Mouse (Mus musculus) neural tube, embryonic 13.5 days (tissue): ENCODE data around the gene Slc4a1. TPM values are rescaled to one million over a fixed set of nuclear protein-coding genes. Genes with fewer than 3 reads are reported as not detected.
A peak's percentile ranks its signal among the peaks of the same experiment; 100 is the strongest.

ENCODE experiments used
- ATAC-seq: fragments of 200-750 bp; cut with Nextera tagmentation; 2 replicates; pipeline ENCODE4 v1.8.0; 2017; ENCODE audit warnings: low read depth, mild to moderate bottlenecking, moderate TSS enrichment, moderate library complexity
- H3K27ac ChIP-seq: fragments of 300-500 bp; sonication (generic); replicated peaks from 2 replicates; pipeline ENCODE4 v1.5.1; 2015; ENCODE audit warnings: moderate library complexity, mild to moderate bottlenecking, inconsistent platforms
- H3K27me3 ChIP-seq: fragments of 300-500 bp; sonication (generic); 2 replicates; pipeline ENCODE4 v1.6.1; 2015; ENCODE audit warnings: mild to moderate bottlenecking, inconsistent platforms
- H3K36me3 ChIP-seq: fragments of 300-500 bp; sonication (generic); 2 replicates; pipeline ENCODE4 v1.6.1; 2015; ENCODE audit warnings: mild to moderate bottlenecking, inconsistent platforms
- H3K4me1 ChIP-seq: fragments of 300-500 bp; sonication (generic); replicated peaks from 2 replicates; pipeline ENCODE4 v1.6.1; 2015; ENCODE audit warnings: inconsistent platforms
- H3K4me2 ChIP-seq: fragments of 300-500 bp; sonication (generic); 2 replicates; pipeline ENCODE4 v1.6.1; 2015; ENCODE audit warnings: inconsistent platforms, mild to moderate bottlenecking, moderate library complexity
- H3K4me3 ChIP-seq: fragments of 300-500 bp; sonication (generic); 2 replicates; pipeline ENCODE4 v1.5.1; 2015; ENCODE audit warnings: mild to moderate bottlenecking, inconsistent platforms
- H3K9ac ChIP-seq: fragments of 300-500 bp; sonication (generic); 2 replicates; pipeline ENCODE4 v1.6.1; 2015; ENCODE audit warnings: moderate library complexity, mild to moderate bottlenecking, inconsistent platforms
- H3K9me3 ChIP-seq: fragments of 300-500 bp; sonication (generic); 2 replicates; pipeline ENCODE4 v1.6.1; 2016; ENCODE audit warnings: inconsistent platforms
- WGBS: fragments of 180-500 bp; shearing (Covaris S2); methylation state at CpG from one replicate; pipeline ENCODE4 v1.1.7; 2015; 5-methylcytosine and 5-hydroxymethylcytosine counted together
- polyA plus RNA-seq: library from polyadenylated mRNA; unstranded; fragments of >200 nt; fragmentation: Nextera tagmentation; extraction: Ambion mirVana; gene quantifications from 2 replicates; pipeline ENCODE4 v1.2.1, GENCODE M21; 2015

Slc4a1 gene
- polyA plus RNA-seq, 1 experiment from 2014 or later, result 4.2 TPM

DNA sequence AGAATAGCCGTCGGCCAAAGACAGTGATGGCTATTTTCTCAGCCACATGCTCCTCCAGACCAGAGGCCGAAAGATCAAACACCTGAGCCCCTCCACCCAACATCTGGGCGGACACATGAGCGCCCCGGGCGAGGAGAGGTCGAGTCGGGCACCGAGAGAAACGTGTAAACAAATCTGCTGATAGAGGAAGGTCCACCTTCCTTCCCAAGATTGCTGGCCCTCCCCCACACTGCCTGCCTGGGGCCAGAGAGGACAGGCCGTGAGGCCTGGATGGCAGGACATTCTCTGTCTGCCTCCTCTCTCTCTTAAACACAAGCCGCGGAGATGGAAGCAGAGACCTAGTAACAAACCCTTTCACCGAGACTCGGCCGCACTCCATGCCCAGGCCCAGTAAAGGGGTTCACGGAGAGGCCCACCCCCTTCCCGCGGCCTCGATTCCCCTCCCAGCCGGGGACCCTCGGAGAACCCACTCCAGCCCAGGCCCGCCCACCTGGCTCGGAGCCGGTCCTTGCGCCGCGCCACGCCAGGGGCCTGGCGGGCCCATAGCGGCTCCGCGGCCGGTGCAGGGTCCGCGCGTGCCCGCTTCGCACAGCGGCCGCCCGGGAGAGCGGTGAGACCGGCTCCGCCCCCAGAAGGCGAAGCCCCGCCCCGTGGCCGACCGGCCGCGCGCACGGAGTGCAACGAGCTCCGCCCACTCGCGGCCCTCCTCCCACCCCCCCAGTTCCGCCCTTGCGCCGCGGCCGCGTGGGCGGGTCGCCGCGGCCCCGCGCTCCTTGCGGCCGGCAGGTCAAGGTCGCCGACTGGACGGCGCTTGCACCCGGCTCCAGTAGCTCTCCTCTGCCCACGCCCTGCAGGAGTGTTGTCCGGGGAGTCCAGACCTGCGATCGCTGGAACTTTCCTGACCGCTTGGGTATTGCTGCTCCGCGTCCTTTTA lies 41.2 kb upstream of the Slc4a1 start:
- H3K4me1 ChIP-seq, result peaks cover 51% of the 10 kb centered on the region
- WGBS, result under 1% methylated on average over 85 of the region's 85 CpGs
- ATAC-seq, result peak; percentile 56
- H3K4me2 ChIP-seq, result peak overlapping the region; percentile 95
- peak overlapping the region; percentile 90 for H3K27ac ChIP-seq
- no peaks in the 10 kb centered on the region for H3K27me3 ChIP-seq
- H3K36me3 ChIP-seq, result peaks cover 28% of the 10 kb centered on the region
- H3K9ac ChIP-seq, result peak overlapping the region; percentile 91
- H3K4me3 ChIP-seq, result peak overlapping the region; percentile 85
- H3K9me3 ChIP-seq, result no peaks in the 10 kb centered on the region

- 9% methylated on average over 3 of the region's 3 CpGs for WGBS
- Histone ChIP-seq H3K4me3 (peak overlapping the region; percentile 85), H3K9ac (peak overlapping the region; percentile 91), H3K27ac (peak overlapping the region; percentile 90), H3K4me2 (peak overlapping the region; percentile 95), H3K36me3 (peaks cover 35% of the 10 kb centered on the region), H3K27me3 (no peaks in the 10 kb centered on the region), H3K9me3 (no peaks in the 10 kb centered on the region), H3K4me1 (peaks cover 57% of the 10 kb centered on the region)
- ATAC-seq, result no peak
Measured at GRCm38 (mm10) chr11:102406401-102406800, 40.4 kb upstream of the Slc4a1 start.

- Histone ChIP-seq H3K36me3 (peaks cover 42% of the 10 kb centered on the region), H3K4me3 (peak overlapping the region; percentile 85), H3K9ac (peak overlapping the region; percentile 91), H3K27me3 (peaks cover 3% of the 10 kb centered on the region; the same call in 1 of the 2 replicates), H3K4me1 (peaks cover 61% of the 10 kb centered on the region), H3K9me3 (no peaks in the 10 kb centered on the region), H3K27ac (no peak overlapping the region), H3K4me2 (peak overlapping the region; percentile 95)
- 86% methylated on average over 11 of the region's 11 CpGs for WGBS
- no peak for ATAC-seq
Measured at GRCm38 (mm10) chr11:102405544-102406285, 39.7 kb upstream of the Slc4a1 start.

- H3K9ac ChIP-seq, result peak overlapping the region; percentile 50
Measured at GRCm38 (mm10) chr11:102404161-102405010, 38.4 kb upstream of the Slc4a1 start.

DNA sequence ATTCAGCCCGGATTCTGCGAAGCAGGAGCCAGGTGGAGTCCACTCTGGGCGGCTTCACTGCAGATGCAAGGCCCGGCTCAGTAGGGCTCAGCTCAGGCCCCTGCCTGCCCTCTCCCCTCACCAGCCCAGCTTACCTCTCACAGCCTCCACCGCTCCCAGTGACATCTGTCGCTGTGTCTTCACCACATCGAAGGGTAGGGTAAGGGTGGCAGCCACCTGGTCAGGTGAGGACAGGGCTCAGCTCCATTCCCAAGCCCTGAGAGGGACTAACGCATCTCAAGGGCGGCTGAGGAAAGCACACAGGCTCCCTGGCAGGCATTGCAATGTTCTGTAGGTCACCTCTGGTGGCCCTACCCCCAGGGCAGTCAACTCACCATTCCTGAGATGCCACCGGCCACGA lies 37.7 kb upstream of the Slc4a1 start:
- Histone ChIP-seq H3K36me3 (peaks cover 62% of the 10 kb centered on the region), H3K4me2 (no peak overlapping the region), H3K27me3 (peaks cover 19% of the 10 kb centered on the region; the same call in 1 of the 2 replicates), H3K4me3 (no peak overlapping the region), H3K27ac (no peak overlapping the region), H3K4me1 (peaks cover 77% of the 10 kb centered on the region), H3K9me3 (no peaks in the 10 kb centered on the region), H3K9ac (no peak overlapping the region)
- ATAC-seq, result no peak
- 96% methylated on average over 11 of the region's 11 CpGs for WGBS

More at GRCm38 (mm10) chr11:102404161-102405010, 38.4 kb upstream of the Slc4a1 start:
- H3K4me2 ChIP-seq, result peak overlapping the region; percentile 95
- H3K27me3 ChIP-seq, result peaks cover 12% of the 10 kb centered on the region; the same call in 1 of the 2 replicates
- no peak overlapping the region for H3K27ac ChIP-seq
- H3K36me3 ChIP-seq, result peaks cover 55% of the 10 kb centered on the region
- no peaks in the 10 kb centered on the region for H3K9me3 ChIP-seq
- 0 out of 2 replicates have a peak overlapping the region, but pooled peaks have one; percentile 4 for H3K4me3 ChIP-seq
- no peak for ATAC-seq
- WGBS, result 77% methylated on average over 18 of the region's 18 CpGs
- H3K4me1 ChIP-seq, result peaks cover 74% of the 10 kb centered on the region

- Histone ChIP-seq H3K4me2 (no peak overlapping the region), H3K4me1 (peaks cover 85% of the 10 kb centered on the region), H3K27ac (peak overlapping the region; percentile 69), H3K36me3 (peaks cover 67% of the 10 kb centered on the region), H3K27me3 (peaks cover 19% of the 10 kb centered on the region), H3K4me3 (no peak overlapping the region), H3K9ac (no peak overlapping the region), H3K9me3 (no peaks in the 10 kb centered on the region)
- WGBS, result 43% methylated on average over 12 of the region's 12 CpGs
- no peak for ATAC-seq
Measured at GRCm38 (mm10) chr11:102401898-102402500, 36.0 kb upstream of the Slc4a1 start.

GRCm38 (mm10) chr11:102400513-102401084 lies 34.6 kb upstream of the Slc4a1 start:
- H3K9me3 ChIP-seq, result no peaks in the 10 kb centered on the region
- ATAC-seq, result no peak
- WGBS, result 30% methylated on average over 12 of the region's 12 CpGs
- no peak overlapping the region for H3K27ac ChIP-seq
- no peak overlapping the region; the same call in 1 of the 2 replicates for H3K4me3 ChIP-seq
- no peak overlapping the region for H3K9ac ChIP-seq
- H3K4me1 ChIP-seq, result peaks cover 86% of the 10 kb centered on the region
- H3K36me3 ChIP-seq, result peaks cover 67% of the 10 kb centered on the region
- peaks cover 19% of the 10 kb centered on the region for H3K27me3 ChIP-seq
- no peak overlapping the region for H3K4me2 ChIP-seq

DNA sequence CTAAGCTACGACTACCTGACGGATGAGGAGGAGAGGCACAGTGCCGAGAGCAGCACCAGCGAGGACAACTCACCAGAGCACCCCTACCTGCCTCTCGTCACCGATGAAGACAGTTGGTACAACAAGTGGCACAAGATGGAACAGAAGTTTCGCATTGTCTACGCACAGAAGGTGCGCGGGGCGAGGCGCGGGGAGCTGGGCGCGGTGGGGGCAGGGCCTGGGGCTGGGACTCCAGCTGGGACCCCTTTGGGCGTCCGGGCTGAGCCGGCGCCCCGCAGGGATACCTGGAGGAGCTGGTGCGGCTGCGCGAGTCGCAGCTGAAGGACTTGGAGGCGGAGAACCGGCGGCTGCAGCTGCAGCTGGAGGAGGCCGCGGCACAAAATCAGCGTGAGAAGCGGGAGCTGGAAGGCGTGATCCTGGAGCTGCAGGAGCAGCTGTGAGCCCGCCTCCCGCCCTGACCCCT lies 33.6 kb upstream of the Slc4a1 start:
- ATAC-seq, result no peak
- Histone ChIP-seq H3K4me1 (peaks cover 86% of the 10 kb centered on the region), H3K4me2 (peak overlapping the region; percentile 32), H3K9ac (peak overlapping the region; percentile 44), H3K4me3 (peak overlapping the region; percentile 10), H3K27me3 (peaks cover 19% of the 10 kb centered on the region), H3K9me3 (no peaks in the 10 kb centered on the region), H3K36me3 (peaks cover 65% of the 10 kb centered on the region), H3K27ac (no peak overlapping the region)
- WGBS, result 3% methylated on average over 34 of the region's 34 CpGs

- H3K9me3 ChIP-seq, result no peaks in the 10 kb centered on the region
- H3K27me3 ChIP-seq, result peaks cover 19% of the 10 kb centered on the region
- H3K27ac ChIP-seq, result no peak overlapping the region; the same call in 1 of the 2 replicates
- no peak for ATAC-seq
- WGBS, result 15% methylated on average over 15 of the region's 15 CpGs
- no peak overlapping the region for H3K4me3 ChIP-seq
- peak overlapping the region; percentile 44; the same call in 1 of the 2 replicates for H3K9ac ChIP-seq
- H3K36me3 ChIP-seq, result peaks cover 59% of the 10 kb centered on the region
- H3K4me2 ChIP-seq, result peak overlapping the region; percentile 32
- peaks cover 86% of the 10 kb centered on the region for H3K4me1 ChIP-seq
Measured at GRCm38 (mm10) chr11:102399107-102399506, 33.1 kb upstream of the Slc4a1 start.

GRCm38 (mm10) chr11:102398007-102398825 lies 32.2 kb upstream of the Slc4a1 start:
- 80% methylated on average over 20 of the region's 20 CpGs for WGBS
- no peak for ATAC-seq
- peaks cover 19% of the 10 kb centered on the region for H3K27me3 ChIP-seq
- peak overlapping the region; percentile 44; the same call in 1 of the 2 replicates for H3K9ac ChIP-seq
- H3K4me3 ChIP-seq, result no peak overlapping the region
- H3K27ac ChIP-seq, result peak overlapping the region; percentile 4; the same call in 1 of the 2 replicates
- peak overlapping the region; percentile 99; the same call in 1 of the 2 replicates for H3K4me2 ChIP-seq
- H3K9me3 ChIP-seq, result no peaks in the 10 kb centered on the region
- H3K4me1 ChIP-seq, result peaks cover 91% of the 10 kb centered on the region
- H3K36me3 ChIP-seq, result peaks cover 50% of the 10 kb centered on the region
